Mouse (Mus musculus): ENCODE results near the gene Cd4.

DNA sequence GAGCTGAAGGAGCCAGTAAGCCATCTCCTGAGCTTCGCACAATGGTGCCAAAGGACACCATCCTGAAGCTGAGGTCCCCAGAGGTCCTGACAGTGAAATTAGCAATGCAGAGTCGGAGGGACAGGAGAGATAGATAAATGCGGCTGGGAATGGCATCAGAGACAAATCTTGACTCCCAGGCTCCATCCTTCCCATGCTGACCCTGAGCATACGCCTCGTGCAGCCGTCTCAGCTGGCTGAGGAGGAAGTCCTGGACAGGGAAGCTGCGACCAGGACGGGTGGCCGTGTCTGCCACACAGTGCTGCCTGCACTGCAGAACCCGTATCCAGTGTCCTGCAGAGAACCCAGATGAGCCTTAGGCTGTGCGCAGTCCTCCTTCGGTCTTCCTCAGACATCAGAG is 33.4 kb downstream of the Cd4 start:
- TF ChIP-seq CTCF (IDR thresholded peaks at IDR 0.05; ENCODE audit: borderline replicate concordance, insufficient read depth, low read depth, low read length) (no peak), POLR2A (IDR thresholded peaks at IDR 0.05; ENCODE audit: borderline replicate concordance, insufficient read depth, low read length) (no peak)
